Mouse (Mus musculus) embryonic stem cell, embryonic (primary cell): Measurements from ENCODE around the gene Ldhd.

Experiments
- CTCF ChIA-PET, 4 experiments: fragments of 300-600 bp in 2 of 4; fragments of 350-600 bp in 2 of 4; sonication (Branson Sonifier 250); formaldehyde crosslinking; loops; one replicate each; lab custom pipeline; 2022; ENCODE audit warnings: inconsistent platforms in 2 of 4; lab: Charles Lee
- POLR2A ChIA-PET, 4 experiments: fragments of 300-600 bp in 2 of 4; fragments of 350-600 bp in 2 of 4; sonication (Branson Sonifier 250); formaldehyde crosslinking; loops; one replicate each; lab custom pipeline; 2022; ENCODE audit warnings: antibody characterized with exemption in 4 of 4, inconsistent platforms in 1 of 4; lab: Charles Lee

Ldhd gene

GRCm38 (mm10) chr8:111630105-111630521, at the start of gene Ldhd:
Gene Ldhd, minus strand, starts transcription at chr8:111630374.
- CTCF ChIA-PET = no interaction called here
- POLR2A ChIA-PET = interaction anchor here in 3 of 4 experiments (0.7 to 2.6 kb wide), 6 partner anchors 9 to 19 kb away, joined by 4 to 12 read pairs (median 6); partner anchors contain the start of gene Zfp1 (in 2 of the 3)

- ChIA-PET CTCF (interaction anchor here in 1 of 4 experiments (0.9 kb wide), 1 partner anchor 356 kb away, joined by 3 read pairs; no protein-coding TSS in a partner anchor), POLR2A (interaction anchor here in 1 of 4 experiments (1.0 kb wide), 1 partner anchor 14 kb away, joined by 3 read pairs; no protein-coding TSS in a partner anchor)
These were observed 48.7 kb upstream of the Ldhd start for GRCm38 (mm10) chr8:111678848-111679247.

- ChIA-PET CTCF (interaction anchor here in 1 of 4 experiments (0.9 kb wide), 1 partner anchor 357 kb away, joined by 3 read pairs; no protein-coding TSS in a partner anchor), POLR2A (interaction anchor here in 1 of 4 experiments (1.0 kb wide), 1 partner anchor 15 kb away, joined by 3 read pairs; no protein-coding TSS in a partner anchor)
These were observed 47.9 kb upstream of the Ldhd start for GRCm38 (mm10) chr8:111678111-111678510.

- POLR2A ChIA-PET = interaction anchor here (0.6 to 1.2 kb wide), 10 partner anchors 10 to 913 kb away, joined by 3 to 5 read pairs (median 3); no protein-coding TSS in a partner anchor
- CTCF ChIA-PET = interaction anchor here (0.6 to 2.0 kb wide), 52 partner anchors 8 to 376 kb away, joined by 3 to 14 read pairs (median 4); partner anchors contain the start of genes Zfp1 (in 2 of the 4), Bcar1 (in 1 of the 4), Fa2h (in 1 of the 4) and Znrf1 (in 1 of the 4)
These were observed 46.1 kb upstream of the Ldhd start for GRCm38 (mm10) chr8:111676237-111676636.

- CTCF ChIA-PET = interaction anchor here in 3 of 4 experiments (0.5 to 3.1 kb wide), 5 partner anchors 9 to 332 kb away, joined by 3 to 14 read pairs (median 3); no protein-coding TSS in a partner anchor
- POLR2A ChIA-PET = no interaction called here
These were observed 36.6 kb upstream of the Ldhd start for GRCm38 (mm10) chr8:111666751-111667150.

GRCm38 (mm10) chr8:111662473-111662872, 32.3 kb upstream of the Ldhd start:
- ChIA-PET CTCF (interaction anchor here in 3 of 4 experiments (0.6 to 2.4 kb wide), 8 partner anchors 14 to 324 kb away, joined by 3 to 9 read pairs (median 4); partner anchors contain the start of gene Znrf1 (in 2 of the 3)), POLR2A (interaction anchor here in 1 of 4 experiments (1.4 to 3.8 kb wide), 3 partner anchors 10 to 14 kb away, joined by 3 to 14 read pairs (median 5); no protein-coding TSS in a partner anchor)

GRCm38 (mm10) chr8:111658819-111659423, 28.7 kb upstream of the Ldhd start:
- POLR2A ChIA-PET = interaction anchor here in 1 of 4 experiments (0.8 kb wide), 1 partner anchor 10 kb away, joined by 3 read pairs; no protein-coding TSS in a partner anchor

GRCm38 (mm10) chr8:111657312-111657854, 27.2 kb upstream of the Ldhd start:
- ChIA-PET CTCF (interaction anchor here in 1 of 4 experiments (1.0 to 1.4 kb wide), 2 partner anchors 10 to 41 kb away, joined by 3 read pairs; no protein-coding TSS in a partner anchor), POLR2A (interaction anchor here in 3 of 4 experiments (0.7 to 1.6 kb wide), 5 partner anchors 9 to 88 kb away, joined by 3 to 4 read pairs (median 3); no protein-coding TSS in a partner anchor)

More at GRCm38 (mm10) chr8:111658819-111659423, 28.7 kb upstream of the Ldhd start:
- CTCF ChIA-PET = no interaction called here

- ChIA-PET CTCF (no interaction called here), POLR2A (interaction anchor here in 3 of 4 experiments (1.0 to 1.6 kb wide), 4 partner anchors 9 to 11 kb away, joined by 3 to 5 read pairs (median 4); partner anchors contain the start of gene Zfp1 (in 3 of the 3))
These were observed 23.4 kb upstream of the Ldhd start for GRCm38 (mm10) chr8:111653524-111653923.

GRCm38 (mm10) chr8:111650651-111651050, 20.5 kb upstream of the Ldhd start:
- CTCF ChIA-PET = no interaction called here
- POLR2A ChIA-PET = interaction anchor here (0.6 to 2.2 kb wide), 7 partner anchors 12 to 897 kb away, joined by 3 to 5 read pairs (median 3); no protein-coding TSS in a partner anchor

GRCm38 (mm10) chr8:111648834-111649233, 18.7 kb upstream of the Ldhd start:
- POLR2A ChIA-PET = interaction anchor here (0.5 to 3.2 kb wide), 34 partner anchors 8 to 1726 kb away, joined by 3 to 18 read pairs (median 4); partner anchors contain the start of genes Ldhd (in 2 of the 4) and Gabarapl2 (in 1 of the 4)

GRCm38 (mm10) chr8:111645715-111646114, 15.5 kb upstream of the Ldhd start:
- ChIA-PET CTCF (no interaction called here), POLR2A (no interaction called here)

More at GRCm38 (mm10) chr8:111648834-111649233, 18.7 kb upstream of the Ldhd start:
- CTCF ChIA-PET = interaction anchor here (0.5 to 1.5 kb wide), 9 partner anchors 23 to 382 kb away, joined by 3 to 9 read pairs (median 3); no protein-coding TSS in a partner anchor

- ChIA-PET CTCF (interaction anchor here (0.6 to 1.4 kb wide), 5 partner anchors 15 to 282 kb away, joined by 3 to 5 read pairs (median 4); partner anchors contain the start of gene Znrf1 (in 1 of the 4)), POLR2A (interaction anchor here in 2 of 4 experiments (0.5 to 2.5 kb wide), 13 partner anchors 10 to 177 kb away, joined by 3 to 18 read pairs (median 4); partner anchors contain the start of gene Znrf1 (in 2 of the 2))
These were observed 14.3 kb upstream of the Ldhd start for GRCm38 (mm10) chr8:111644286-111645051.

- CTCF ChIA-PET = interaction anchor here (0.5 to 1.8 kb wide), 12 partner anchors 14 to 133 kb away, joined by 3 to 8 read pairs (median 4); partner anchors contain the start of gene Znrf1 (in 1 of the 4)
- POLR2A ChIA-PET = interaction anchor here (0.5 to 2.5 kb wide), 51 partner anchors 8 to 1852 kb away, joined by 3 to 18 read pairs (median 4); partner anchors contain the start of genes Ldhd (in 2 of the 4), Znrf1 (in 2 of the 4) and Cfdp1 (in 1 of the 4)
These were observed 13.3 kb upstream of the Ldhd start, which contains the start of gene Zfp1 for GRCm38 (mm10) chr8:111643264-111644141. Gene Zfp1, plus strand, starts transcription at chr8:111643401.

GRCm38 (mm10) chr8:111642939-111643263, 12.7 kb upstream of the Ldhd start:
- CTCF ChIA-PET = interaction anchor here in 3 of 4 experiments (0.6 to 1.8 kb wide), 8 partner anchors 16 to 132 kb away, joined by 3 to 8 read pairs (median 4); no protein-coding TSS in a partner anchor
- POLR2A ChIA-PET = interaction anchor here (0.5 to 2.5 kb wide), 41 partner anchors 8 to 673 kb away, joined by 3 to 18 read pairs (median 4); partner anchors contain the start of genes Ldhd (in 2 of the 4), Cfdp1 (in 1 of the 4) and Znrf1 (in 1 of the 4)

GRCm38 (mm10) chr8:111642496-111642895, 12.3 kb upstream of the Ldhd start:
- ChIA-PET CTCF (interaction anchor here in 3 of 4 experiments (0.6 to 1.8 kb wide), 6 partner anchors 16 to 132 kb away, joined by 3 to 8 read pairs (median 4); no protein-coding TSS in a partner anchor), POLR2A (interaction anchor here (0.6 to 2.5 kb wide), 27 partner anchors 9 to 371 kb away, joined by 3 to 18 read pairs (median 4); partner anchors contain the start of genes Ldhd (in 2 of the 4) and Znrf1 (in 1 of the 4))
